Mouse (Mus musculus): Measurements from ENCODE around the gene Helb. TPM values are rescaled to one million over a fixed set of nuclear protein-coding genes. Genes with fewer than 3 reads are reported as not detected.
"Not testable (repeated sequence)": the region's sequence is repeated elsewhere in the genome, so short reads cannot be mapped to it uniquely, and the experiment has no call there.

Helb gene
- polyA plus RNA-seq, 1 experiment from 2014 or later: 6.3 TPM

DNA sequence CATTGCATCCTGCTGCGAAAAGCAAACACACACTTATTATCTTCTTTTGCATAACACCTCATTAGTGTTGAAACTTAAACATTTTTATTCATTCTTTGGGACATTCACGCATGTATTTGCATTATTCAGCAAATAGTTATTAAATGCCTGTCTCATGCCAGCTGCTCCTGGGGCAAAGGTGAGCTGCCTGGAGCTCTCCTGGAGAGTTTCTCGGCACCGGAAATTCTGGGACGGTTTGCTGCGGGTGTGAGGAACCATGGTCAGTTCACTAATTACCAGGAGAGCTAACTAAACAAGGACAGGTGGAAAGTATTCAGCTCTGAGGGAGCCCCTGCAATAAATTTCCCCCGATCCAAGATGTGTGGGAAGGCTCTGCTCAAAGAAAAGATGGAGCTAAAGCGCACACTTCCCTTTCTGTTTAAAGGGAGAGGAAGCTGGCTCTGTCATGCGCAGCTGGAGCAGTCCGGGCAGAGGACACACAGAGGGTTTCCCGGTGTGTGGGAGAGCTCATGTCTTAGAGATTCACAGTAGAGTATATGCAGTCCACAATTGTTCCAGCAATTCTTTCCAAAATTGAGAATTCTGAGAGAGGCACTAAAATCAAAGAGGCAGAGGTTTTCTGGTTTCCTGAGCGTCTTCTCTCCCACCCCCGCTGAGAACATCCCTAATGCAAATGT is 16.0 kb upstream of the Helb start:
- Histone ChIP-seq H3K4me2 (ENCODE audit: low read depth, low read length) (peak overlapping the region; percentile 11; the same call in 1 of the 2 replicates), H3K9ac (ENCODE audit: low read length) (no peak overlapping the region), H3K9me3 (replicated peaks; ENCODE audit: control insufficient read depth, low read length) (no peaks in the 10 kb centered on the region), H3K4me3 (replicated peaks; ENCODE audit: low read length) (no peak overlapping the region), H3K4me1 (ENCODE audit: control insufficient read depth, insufficient read depth, low read length) (no peaks in the 10 kb centered on the region), H3K36me3 (ENCODE audit: control insufficient read depth, insufficient read depth, low read length) (no peaks in the 10 kb centered on the region), H3K27me3 (ENCODE audit: control insufficient read depth, insufficient read depth, low read length) (no peaks in the 10 kb centered on the region), H3K27ac (ENCODE audit: low read length) (no peak overlapping the region)
- no peak for ATAC-seq (ENCODE audit: insufficient read depth, low FRiP score)
- 30% methylated on average over 13 of the region's 13 CpGs for WGBS

DNA sequence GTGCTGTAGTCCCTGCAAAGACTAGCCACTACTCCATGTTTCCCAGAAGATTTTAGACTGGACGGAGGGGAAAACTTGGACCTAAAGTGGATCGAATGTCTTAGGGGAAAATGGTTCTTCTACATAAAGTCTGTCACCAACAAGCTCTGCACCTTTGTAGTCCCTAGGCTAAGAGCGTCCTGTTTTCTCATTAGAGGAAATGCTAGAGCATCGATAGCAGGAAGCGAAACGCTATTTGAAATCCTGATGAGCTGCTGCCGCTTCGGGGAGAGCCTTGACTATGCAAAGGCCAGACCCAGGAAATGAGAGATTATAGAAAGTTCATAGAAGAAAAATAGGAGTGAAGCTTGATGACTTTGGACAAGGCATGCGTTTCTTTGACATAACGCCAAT is 12.7 kb upstream of the Helb start:
- Histone ChIP-seq H3K4me1 (ENCODE audit: control insufficient read depth, insufficient read depth, low read length) (no peaks in the 10 kb centered on the region), H3K27me3 (ENCODE audit: control insufficient read depth, insufficient read depth, low read length) (no peaks in the 10 kb centered on the region), H3K9ac (ENCODE audit: low read length) (no peak overlapping the region), H3K4me2 (ENCODE audit: low read depth, low read length) (no peak overlapping the region), H3K36me3 (ENCODE audit: control insufficient read depth, insufficient read depth, low read length) (no peaks in the 10 kb centered on the region), H3K4me3 (replicated peaks; ENCODE audit: low read length) (no peak overlapping the region), H3K9me3 (replicated peaks; ENCODE audit: control insufficient read depth, low read length) (no peaks in the 10 kb centered on the region), H3K27ac (ENCODE audit: low read length) (no peak overlapping the region)
- WGBS: 71% methylated on average over 10 of the region's 10 CpGs
- ATAC-seq (ENCODE audit: insufficient read depth, low FRiP score): no peak

DNA sequence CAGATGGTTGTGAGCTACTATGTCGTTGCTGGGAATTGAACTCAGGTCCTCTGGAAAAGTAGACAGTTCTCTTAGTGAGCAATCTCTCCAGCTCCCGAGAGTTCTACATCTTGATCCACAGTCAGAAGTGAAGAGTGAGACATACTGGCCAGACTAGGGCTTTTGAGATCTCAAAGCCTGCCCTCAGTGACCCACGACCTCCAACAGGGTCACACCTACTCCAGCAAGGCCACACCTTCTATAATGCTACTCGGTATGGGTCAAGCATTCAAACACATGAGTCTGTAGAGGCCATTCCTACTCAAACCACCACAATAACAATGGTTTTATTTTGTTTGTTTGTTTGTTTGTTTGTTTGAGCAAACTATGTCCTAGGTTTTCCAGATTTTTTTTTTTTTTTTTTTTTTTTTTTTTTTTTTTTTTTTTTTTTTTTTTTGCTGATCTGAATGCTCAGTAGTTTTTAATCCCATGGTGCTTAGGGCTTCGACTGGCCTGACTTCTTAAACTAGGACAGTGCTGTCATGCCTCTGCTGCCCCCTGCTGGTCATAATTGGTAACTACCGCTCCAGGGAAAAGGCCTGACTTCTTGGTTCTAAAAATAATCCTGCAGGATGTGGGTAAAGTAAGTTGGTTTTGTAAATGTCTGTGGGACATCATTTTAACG is 12.1 kb upstream of the Helb start:
- H3K4me2 ChIP-seq (ENCODE audit: low read depth, low read length): no peak overlapping the region
- no peak overlapping the region for H3K9ac ChIP-seq (ENCODE audit: low read length)
- WGBS: 48% methylated on average over 7 of the region's 7 CpGs
- no peak overlapping the region for H3K27ac ChIP-seq (ENCODE audit: low read length)
- H3K4me1 ChIP-seq (ENCODE audit: control insufficient read depth, insufficient read depth, low read length): no peaks in the 10 kb centered on the region
- ATAC-seq (ENCODE audit: insufficient read depth, low FRiP score): no peak
- H3K36me3 ChIP-seq (ENCODE audit: control insufficient read depth, insufficient read depth, low read length): no peaks in the 10 kb centered on the region
- H3K4me3 ChIP-seq (replicated peaks; ENCODE audit: low read length): no peak overlapping the region
- no peaks in the 10 kb centered on the region for H3K9me3 ChIP-seq (replicated peaks; ENCODE audit: control insufficient read depth, low read length)
- H3K27me3 ChIP-seq (ENCODE audit: control insufficient read depth, insufficient read depth, low read length): no peaks in the 10 kb centered on the region

DNA sequence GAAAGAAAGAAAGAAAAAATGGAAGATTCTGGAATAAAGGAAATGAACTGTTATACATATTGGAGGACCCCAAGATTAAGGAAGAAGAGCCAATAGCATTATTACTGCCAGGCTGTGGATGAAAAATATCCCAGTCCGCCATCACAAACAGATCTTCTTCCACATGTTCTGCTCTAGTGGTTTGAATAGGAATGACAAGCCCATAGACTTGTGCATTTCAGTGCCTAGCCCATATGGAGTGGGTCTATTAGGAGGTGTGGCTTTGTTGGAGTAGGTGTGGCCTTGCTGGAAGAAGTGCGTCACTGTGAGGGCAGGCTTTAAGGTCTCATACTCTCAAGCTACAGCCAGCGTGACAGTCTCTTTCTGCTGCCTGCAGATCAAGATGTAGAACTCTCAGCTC is 10.9 kb upstream of the Helb start:
- Histone ChIP-seq H3K4me2 (ENCODE audit: low read depth, low read length) (no peak overlapping the region), H3K9ac (ENCODE audit: low read length) (no peak overlapping the region), H3K27me3 (ENCODE audit: control insufficient read depth, insufficient read depth, low read length) (no peaks in the 10 kb centered on the region), H3K4me3 (replicated peaks; ENCODE audit: low read length) (no peak overlapping the region), H3K27ac (ENCODE audit: low read length) (no peak overlapping the region), H3K4me1 (ENCODE audit: control insufficient read depth, insufficient read depth, low read length) (no peaks in the 10 kb centered on the region), H3K9me3 (replicated peaks; ENCODE audit: control insufficient read depth, low read length) (no peaks in the 10 kb centered on the region), H3K36me3 (ENCODE audit: control insufficient read depth, insufficient read depth, low read length) (no peaks in the 10 kb centered on the region)
- ATAC-seq (ENCODE audit: insufficient read depth, low FRiP score): no peak
- WGBS: 89% methylated on average over 3 of the region's 3 CpGs

GRCm38 (mm10) chr10:120115249-120115648 is 2.5 kb upstream of the Helb start:
- ATAC-seq (ENCODE audit: insufficient read depth, low FRiP score): no peak
- H3K4me2 ChIP-seq (ENCODE audit: low read depth, low read length): no peak overlapping the region
- H3K9ac ChIP-seq (ENCODE audit: low read length): no peak overlapping the region
- WGBS: 90% methylated on average over 1 of the region's 1 CpGs
- H3K4me3 ChIP-seq (replicated peaks; ENCODE audit: low read length): no peak overlapping the region
- H3K9me3 ChIP-seq (replicated peaks; ENCODE audit: control insufficient read depth, low read length): no peaks in the 10 kb centered on the region
- no peaks in the 10 kb centered on the region for H3K27me3 ChIP-seq (ENCODE audit: control insufficient read depth, insufficient read depth, low read length)
- no peak overlapping the region for H3K27ac ChIP-seq (ENCODE audit: low read length)
- no peaks in the 10 kb centered on the region for H3K36me3 ChIP-seq (ENCODE audit: control insufficient read depth, insufficient read depth, low read length)
- peaks cover 3% of the 10 kb centered on the region; the same call in 1 of the 2 replicates for H3K4me1 ChIP-seq (ENCODE audit: control insufficient read depth, insufficient read depth, low read length)

DNA sequence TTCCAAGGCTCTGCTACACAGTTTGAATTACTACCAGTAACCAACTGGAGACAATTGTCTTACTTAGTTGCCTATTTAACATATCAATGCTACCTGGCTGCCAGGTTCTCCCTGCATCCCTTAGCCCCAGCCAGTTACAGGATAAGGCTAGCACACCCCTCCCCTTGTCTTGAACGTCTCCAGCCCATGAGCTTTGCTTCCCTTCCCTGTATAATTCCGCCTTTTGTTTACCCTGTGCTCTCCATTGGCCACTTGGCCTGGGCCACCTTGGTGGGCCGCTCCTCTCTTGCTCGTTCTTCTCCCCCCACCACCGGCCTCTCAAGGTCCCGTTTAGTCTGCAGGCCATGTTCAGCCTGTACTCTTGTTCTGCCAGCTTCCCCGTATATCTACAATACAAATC is 1.7 kb upstream of the Helb start:
- ATAC-seq (ENCODE audit: insufficient read depth, low FRiP score): no peak
- Histone ChIP-seq H3K4me1 (ENCODE audit: control insufficient read depth, insufficient read depth, low read length) (peaks cover 3% of the 10 kb centered on the region; the same call in 1 of the 2 replicates), H3K36me3 (ENCODE audit: control insufficient read depth, insufficient read depth, low read length) (no peaks in the 10 kb centered on the region), H3K4me3 (replicated peaks; ENCODE audit: low read length) (no peak overlapping the region), H3K9ac (ENCODE audit: low read length) (no peak overlapping the region), H3K27ac (ENCODE audit: low read length) (no peak overlapping the region), H3K27me3 (ENCODE audit: control insufficient read depth, insufficient read depth, low read length) (no peaks in the 10 kb centered on the region), H3K9me3 (replicated peaks; ENCODE audit: control insufficient read depth, low read length) (no peaks in the 10 kb centered on the region), H3K4me2 (ENCODE audit: low read depth, low read length) (no peak overlapping the region)
- WGBS: 54% methylated on average over 7 of the region's 7 CpGs

DNA sequence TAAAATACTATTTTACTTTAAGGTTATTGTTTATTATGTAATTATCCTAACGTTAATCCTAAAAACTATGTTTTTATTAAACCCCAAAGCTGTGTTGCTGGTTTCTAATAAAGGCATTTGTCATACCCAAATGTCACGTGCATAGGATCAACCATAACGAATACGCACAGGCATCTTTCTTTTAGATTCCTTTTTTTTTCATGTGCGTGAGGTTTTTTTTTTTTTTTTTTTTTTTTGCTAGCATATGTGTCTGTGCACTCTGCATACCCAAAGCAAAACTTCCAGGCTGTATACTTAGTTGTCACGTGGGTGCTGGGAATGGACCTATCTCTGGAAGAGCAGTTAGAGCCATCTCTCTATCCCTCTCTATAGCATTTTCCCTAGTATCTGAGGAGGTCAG is 1.2 kb upstream of the Helb start:
- 81% methylated on average over 6 of the region's 6 CpGs for WGBS
- H3K4me1 ChIP-seq (ENCODE audit: control insufficient read depth, insufficient read depth, low read length): peaks cover 3% of the 10 kb centered on the region; the same call in 1 of the 2 replicates

GRCm38 (mm10) chr10:120113482-120113881 is 695 bp upstream of the Helb start:
- H3K9me3 ChIP-seq (replicated peaks; ENCODE audit: control insufficient read depth, low read length); H3K27me3 ChIP-seq (ENCODE audit: control insufficient read depth, insufficient read depth, low read length); H3K9ac ChIP-seq (ENCODE audit: low read length); H3K36me3 ChIP-seq (ENCODE audit: control insufficient read depth, insufficient read depth, low read length); H3K4me1 ChIP-seq (ENCODE audit: control insufficient read depth, insufficient read depth, low read length); ATAC-seq (ENCODE audit: insufficient read depth, low FRiP score); H3K27ac ChIP-seq (ENCODE audit: low read length): not testable (repeated sequence)
- WGBS: 66% methylated on average over 9 of the region's 9 CpGs
- Histone ChIP-seq H3K4me3 (replicated peaks; ENCODE audit: low read length) (peak overlapping the region; percentile 75), H3K4me2 (ENCODE audit: low read depth, low read length) (peak overlapping the region; percentile 66)

More for the DNA sequence above, 1.2 kb upstream of the Helb start:
- Histone ChIP-seq H3K27me3 (ENCODE audit: control insufficient read depth, insufficient read depth, low read length) (no peaks in the 10 kb centered on the region), H3K9me3 (replicated peaks; ENCODE audit: control insufficient read depth, low read length) (no peaks in the 10 kb centered on the region), H3K27ac (ENCODE audit: low read length) (no peak overlapping the region), H3K9ac (ENCODE audit: low read length) (no peak overlapping the region), H3K36me3 (ENCODE audit: control insufficient read depth, insufficient read depth, low read length) (no peaks in the 10 kb centered on the region), H3K4me3 (replicated peaks; ENCODE audit: low read length) (no peak overlapping the region), H3K4me2 (ENCODE audit: low read depth, low read length) (no peak overlapping the region)
- ATAC-seq (ENCODE audit: insufficient read depth, low FRiP score): no peak

DNA sequence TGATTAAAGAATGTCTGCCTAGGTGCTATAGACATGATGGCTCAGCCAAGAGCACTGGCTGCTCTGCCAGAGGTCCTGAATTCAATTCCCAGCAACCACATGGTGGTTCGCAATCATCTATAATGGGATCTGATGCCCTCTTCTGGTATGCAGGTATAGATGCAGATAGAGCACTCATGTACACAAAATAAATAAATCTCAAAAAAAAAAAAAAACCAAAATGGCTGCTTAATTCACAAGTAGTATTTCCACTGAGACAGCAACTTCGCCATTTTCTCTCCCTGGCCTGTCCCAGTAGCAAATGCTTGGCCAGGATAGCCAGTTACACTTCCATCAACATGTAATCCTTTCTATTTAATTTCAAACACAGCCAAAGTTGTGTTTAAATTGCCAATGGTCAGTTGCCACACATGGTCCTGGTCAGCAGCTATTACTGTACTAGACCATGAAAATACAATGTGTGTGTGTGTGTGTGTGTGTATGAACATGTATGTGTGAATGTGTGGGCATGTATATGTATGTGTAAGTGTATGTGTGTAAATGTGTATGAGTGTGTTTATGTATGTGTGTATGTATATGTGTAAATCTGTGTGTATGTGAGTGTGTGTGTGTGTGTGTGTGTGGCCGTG is 982 bp downstream of the Helb start:
- Histone ChIP-seq H3K36me3 (ENCODE audit: control insufficient read depth, insufficient read depth, low read length) (no peaks in the 10 kb centered on the region), H3K4me1 (ENCODE audit: control insufficient read depth, insufficient read depth, low read length) (peaks cover 3% of the 10 kb centered on the region; the same call in 1 of the 2 replicates), H3K27ac (ENCODE audit: low read length) (no peak overlapping the region), H3K27me3 (ENCODE audit: control insufficient read depth, insufficient read depth, low read length) (no peaks in the 10 kb centered on the region), H3K9ac (ENCODE audit: low read length) (no peak overlapping the region), H3K9me3 (replicated peaks; ENCODE audit: control insufficient read depth, low read length) (no peaks in the 10 kb centered on the region), H3K4me2 (ENCODE audit: low read depth, low read length) (peak overlapping the region; percentile 70), H3K4me3 (replicated peaks; ENCODE audit: low read length) (peak overlapping the region; percentile 75)
- WGBS: 79% methylated on average over 3 of the region's 3 CpGs
- ATAC-seq (ENCODE audit: insufficient read depth, low FRiP score): no peak

Data from stomach, embryonic 16.5 days (tissue).